Mouse (Mus musculus) C2C12 (cell line): ENCODE measurements at regions not wholly inside any gene's neighbourhood (a gene's known extent, or its start where the extent isn't known, plus 50 kb on each side); places are given as distances from the start of the nearest gene placed in this dataset.

ENCODE experiments used
- H3K27me3 ChIP-seq: one replicate; pipeline ENCODE4 v1.6.1; 2011; ENCODE audit not compliant: control insufficient read depth, insufficient read depth, insufficient read length
- H3K36me3 ChIP-seq: one replicate; pipeline ENCODE4 v1.6.1; 2011; ENCODE audit not compliant: control insufficient read depth, insufficient read depth
- H3K4me3 ChIP-seq: one replicate; pipeline ENCODE4 v1.5.1; 2011; ENCODE audit warnings: mild to moderate bottlenecking, control low read depth; ENCODE audit not compliant: poor library complexity, insufficient read depth, severe bottlenecking
- H3K79me2 ChIP-seq: one replicate; pipeline ENCODE4 v1.6.1; 2011; ENCODE audit not compliant: control insufficient read depth, insufficient read depth
- H3K79me3 ChIP-seq: one replicate; pipeline ENCODE4 v1.6.1; 2011; ENCODE audit warnings: low read depth, control low read depth
- H3ac ChIP-seq: one replicate; pipeline ENCODE3; 2011; ENCODE audit warnings: low read depth; ENCODE audit not compliant: control insufficient read depth, insufficient read length
- CEBPB ChIP-seq: IDR thresholded peaks from one replicate; pipeline ENCODE4 v1.6.1; 2011; ENCODE audit warnings: low read depth, mild to moderate bottlenecking, control low read depth, moderate library complexity
- CTCF ChIP-seq: IDR thresholded peaks from one replicate; pipeline ENCODE4 v1.5.1; 2011; ENCODE audit not compliant: control insufficient read depth, insufficient read depth, insufficient read length
- FOSL1 ChIP-seq: IDR thresholded peaks from one replicate; pipeline ENCODE4 v1.8.0; 2011; ENCODE audit warnings: mild to moderate bottlenecking, low read length; ENCODE audit not compliant: poor library complexity, insufficient read depth, severe bottlenecking
- MAX ChIP-seq: IDR thresholded peaks from one replicate; pipeline ENCODE4 v1.6.1; 2011; ENCODE audit warnings: mild to moderate bottlenecking, control low read depth
- MYOD1 ChIP-seq: IDR thresholded peaks from one replicate; pipeline ENCODE4 v1.6.1; 2011; ENCODE audit warnings: low read depth; ENCODE audit not compliant: control insufficient read depth, insufficient read length
- MYOG ChIP-seq: IDR thresholded peaks from one replicate; pipeline ENCODE4 v1.6.1; 2011; ENCODE audit not compliant: control insufficient read depth, insufficient read length; ENCODE audit errors: extremely low read depth
- USF1 ChIP-seq: IDR thresholded peaks from one replicate; pipeline ENCODE4 v1.6.1; 2011; ENCODE audit warnings: low read depth, mild to moderate bottlenecking, control low read depth, moderate library complexity

DNA sequence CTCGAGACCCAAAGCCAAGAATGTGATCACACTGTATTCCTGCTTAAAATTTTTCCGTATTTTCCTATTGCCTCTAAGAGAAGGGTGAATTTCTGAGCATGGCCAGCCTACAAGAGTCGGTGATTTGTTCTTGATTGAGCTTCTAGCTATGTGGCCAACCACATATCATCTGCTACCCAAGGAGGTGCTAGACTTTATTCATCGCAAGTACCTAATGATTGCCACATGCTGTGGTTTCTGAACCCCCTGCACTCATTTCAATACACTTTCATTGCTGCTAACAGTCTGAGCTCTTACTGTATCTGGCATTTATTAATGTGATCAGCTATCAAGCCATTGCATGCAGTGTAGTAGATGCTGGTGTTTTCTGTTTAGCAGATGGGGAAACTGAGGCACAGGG is 432.2 kb downstream of the Ttll7 start:
- TF ChIP-seq MAX (no peak), CEBPB (no peak), FOSL1 (no peak), MYOG (no peak)
- Histone ChIP-seq H3K36me3 (no peaks in the 10 kb centered on the region), H3K79me3 (no peaks in the 10 kb centered on the region), H3K79me2 (no peaks in the 10 kb centered on the region), H3K27me3 (no peaks in the 10 kb centered on the region), H3ac (no peak overlapping the region), H3K4me3 (no peak overlapping the region)

DNA sequence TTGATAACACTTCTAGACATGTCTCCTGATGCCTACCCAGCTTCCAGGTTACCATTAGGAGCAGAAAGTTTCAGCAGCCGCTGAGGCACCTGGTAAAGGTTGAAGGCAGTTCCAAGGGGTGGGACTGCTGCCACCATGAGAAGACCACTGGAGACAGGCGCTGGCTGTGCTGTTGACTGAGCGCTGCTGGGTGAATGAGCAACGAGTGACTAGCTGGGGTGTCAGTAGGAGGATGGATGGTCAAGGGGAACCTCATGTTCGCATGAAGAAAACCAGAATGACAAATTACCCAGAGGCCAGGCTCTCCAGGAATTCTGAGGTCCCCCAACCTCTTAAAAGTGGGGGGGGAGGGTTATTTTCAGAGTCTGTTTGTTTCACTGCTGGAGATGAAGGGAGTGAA is 433.3 kb downstream of the Ttll7 start:
- Histone ChIP-seq H3K79me2 (no peaks in the 10 kb centered on the region), H3K79me3 (no peaks in the 10 kb centered on the region), H3K27me3 (no peaks in the 10 kb centered on the region), H3ac (no peak overlapping the region), H3K36me3 (no peaks in the 10 kb centered on the region), H3K4me3 (no peak overlapping the region)
- TF ChIP-seq USF1, result no peak
- TF ChIP-seq MAX, result no peak
- TF ChIP-seq FOSL1, result no peak
- TF ChIP-seq CTCF, result no peak

DNA sequence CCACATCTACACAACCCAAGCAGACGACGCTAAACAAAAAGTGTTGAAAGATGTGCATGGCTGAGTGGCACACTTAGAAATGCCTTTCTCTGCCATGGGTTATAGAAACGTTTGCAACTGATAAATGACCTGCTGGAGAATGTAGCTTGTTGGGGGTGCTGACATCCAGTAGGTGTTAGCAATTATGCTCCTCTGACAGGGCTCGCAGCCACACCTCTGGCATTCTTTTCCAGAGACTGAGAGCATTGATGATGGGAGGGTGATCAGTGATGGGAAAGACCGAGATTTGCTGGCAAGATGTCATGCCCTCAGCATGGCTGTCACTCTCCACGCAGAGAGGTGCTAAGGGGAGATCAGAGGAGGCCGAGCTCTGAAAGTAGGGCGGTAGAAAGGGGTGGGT is 435.3 kb downstream of the Ttll7 start:
- no peaks in the 10 kb centered on the region for H3K27me3 ChIP-seq
- no peak overlapping the region for H3K4me3 ChIP-seq
- no peaks in the 10 kb centered on the region for H3K36me3 ChIP-seq
- TF ChIP-seq CTCF (no peak), CEBPB (no peak), MYOG (no peak), FOSL1 (no peak), USF1 (no peak), MYOD1 (no peak), MAX (no peak)
- no peaks in the 10 kb centered on the region for H3K79me3 ChIP-seq
- H3ac ChIP-seq, result no peak overlapping the region
- no peaks in the 10 kb centered on the region for H3K79me2 ChIP-seq

DNA sequence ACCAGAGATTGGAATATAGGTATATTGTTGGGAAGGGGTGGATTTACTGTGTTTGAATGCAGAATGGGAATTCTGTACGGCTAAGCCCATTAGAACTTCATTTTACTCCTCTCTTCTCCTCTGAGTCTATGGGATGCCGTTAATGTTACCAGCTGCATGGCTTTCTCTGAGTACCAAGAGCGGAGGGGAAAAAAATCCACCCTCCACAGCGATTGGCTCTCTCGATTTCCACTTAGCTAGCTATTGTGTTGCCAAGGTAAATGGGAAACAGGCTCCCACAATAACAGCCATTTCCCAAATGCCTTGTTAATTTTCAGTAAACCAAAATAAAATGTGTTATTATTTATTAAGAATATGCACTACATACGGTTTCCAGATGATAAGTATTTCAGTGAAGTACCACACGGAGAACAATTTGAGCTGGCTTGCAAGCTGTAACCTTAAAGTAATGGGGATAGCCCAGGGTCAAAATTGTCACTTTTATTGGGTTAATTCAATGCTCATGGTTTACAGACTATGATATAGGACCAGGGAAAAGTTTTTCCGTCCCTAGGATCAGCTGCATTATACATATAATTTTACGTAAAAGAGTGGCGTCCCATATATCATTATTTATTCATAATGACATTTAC is 439.6 kb downstream of the Ttll7 start:
- no peak overlapping the region for H3ac ChIP-seq
- no peaks in the 10 kb centered on the region for H3K36me3 ChIP-seq
- no peaks in the 10 kb centered on the region for H3K79me2 ChIP-seq
- TF ChIP-seq MAX, result no peak
- no peak for TF ChIP-seq FOSL1
- no peak for TF ChIP-seq MYOD1
- TF ChIP-seq CTCF, result no peak
- no peak for TF ChIP-seq CEBPB
- TF ChIP-seq USF1, result no peak
- TF ChIP-seq MYOG, result no peak
- H3K27me3 ChIP-seq, result no peaks in the 10 kb centered on the region
- no peak overlapping the region for H3K4me3 ChIP-seq
- H3K79me3 ChIP-seq, result no peaks in the 10 kb centered on the region

DNA sequence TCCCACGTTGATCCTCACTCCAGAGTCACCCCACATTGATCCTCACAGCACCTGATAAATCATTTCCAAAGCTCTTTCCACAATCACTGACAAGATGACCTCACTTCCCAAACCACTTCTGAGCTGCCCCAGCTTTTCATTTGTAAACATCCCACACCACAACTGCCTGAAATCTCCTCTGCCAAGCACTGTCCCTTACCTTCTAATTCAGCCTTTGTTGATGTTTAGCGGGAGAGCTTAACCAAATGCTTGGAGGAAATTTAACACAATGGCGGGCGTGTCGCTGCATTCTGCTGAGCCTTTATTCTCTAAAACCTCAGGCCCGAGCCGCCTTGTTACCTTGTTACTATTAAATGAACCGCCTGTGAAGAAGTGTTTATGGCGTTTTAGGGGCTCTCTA is 445.9 kb downstream of the Ttll7 start:
- no peaks in the 10 kb centered on the region for H3K36me3 ChIP-seq
- H3K79me3 ChIP-seq, result no peaks in the 10 kb centered on the region
- H3K79me2 ChIP-seq, result no peaks in the 10 kb centered on the region
- H3K27me3 ChIP-seq, result no peaks in the 10 kb centered on the region
- H3ac ChIP-seq, result no peak overlapping the region
- TF ChIP-seq USF1 (no peak), MYOG (no peak), MYOD1 (no peak), FOSL1 (no peak), MAX (no peak), CTCF (no peak), CEBPB (no peak)
- no peak overlapping the region for H3K4me3 ChIP-seq

DNA sequence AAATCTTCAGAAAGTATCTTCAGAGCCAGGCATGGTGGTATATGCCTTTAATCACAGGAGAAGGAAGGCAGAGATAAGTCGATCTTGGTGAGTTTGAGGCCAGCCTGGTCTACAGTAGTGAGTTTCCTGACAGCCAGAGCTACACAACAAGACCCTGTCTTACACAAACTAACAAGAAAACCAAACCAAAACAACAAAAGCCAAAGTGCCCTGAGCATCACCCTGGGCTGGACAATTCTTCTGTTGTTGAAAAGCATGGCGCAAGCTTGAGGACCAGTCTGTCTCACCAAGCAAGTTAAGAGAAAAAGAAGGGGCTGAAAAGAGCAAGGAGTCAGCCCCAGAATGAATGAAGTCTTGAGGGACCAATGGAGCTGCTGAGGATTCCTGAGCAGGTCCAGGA is 473.4 kb downstream of the Ttll7 start:
- Histone ChIP-seq H3K36me3 (no peaks in the 10 kb centered on the region), H3K79me3 (no peaks in the 10 kb centered on the region), H3ac (no peak overlapping the region), H3K27me3 (no peaks in the 10 kb centered on the region), H3K4me3 (no peak overlapping the region), H3K79me2 (no peaks in the 10 kb centered on the region)
- TF ChIP-seq FOSL1 (no peak), MYOG (no peak), USF1 (no peak), MAX (no peak), CTCF (no peak), CEBPB (no peak), MYOD1 (no peak)
